Mouse (Mus musculus) CH12.LX (cell line): ENCODE results near the gene Phactr1.
"Not testable (repeated sequence)": the region's sequence is repeated elsewhere in the genome, so short reads cannot be mapped to it uniquely, and the experiment has no call there.

Experiments used
- CTCF ChIP-seq, 2 experiments: IDR thresholded peaks in 1 of 2; conservative IDR thresholded peaks in 1 of 2; 2 replicates each; pipeline ENCODE4 v1.5.1; 2011 to 2012; ENCODE audit warnings: low read depth in 2 of 2, low read length in 2 of 2, improper control_type of control experiment in 1 of 2, inconsistent platforms in 1 of 2, mild to moderate bottlenecking in 1 of 2, moderate library complexity in 1 of 2
- HCFC1 ChIP-seq: IDR thresholded peaks from 2 replicates; pipeline ENCODE4 v1.6.1; 2012; ENCODE audit warnings: low read depth, mild to moderate bottlenecking, inconsistent platforms, low read length, improper control_type of control experiment
- JUN ChIP-seq: IDR thresholded peaks from 2 replicates; pipeline ENCODE4 v1.6.1; 2011; ENCODE audit warnings: low read depth, mild to moderate bottlenecking, low read length, improper control_type of control experiment, moderate library complexity; ENCODE audit not compliant: insufficient read depth
- KAT2A ChIP-seq: IDR thresholded peaks from 2 replicates; pipeline ENCODE4 v1.6.1; 2012; ENCODE audit warnings: low read length, improper control_type of control experiment, inconsistent platforms; ENCODE audit not compliant: insufficient replicate concordance
- MAX ChIP-seq: IDR thresholded peaks from 2 replicates; pipeline ENCODE4 v1.6.1; 2011; ENCODE audit warnings: low read length, improper control_type of control experiment
- POLR2A ChIP-seq: IDR thresholded peaks from 2 replicates; pipeline ENCODE4 v1.6.1; 2011; ENCODE audit warnings: low read depth, mild to moderate bottlenecking, improper control_type of control experiment, low read length
- RCOR1 ChIP-seq: conservative IDR thresholded peaks from 2 replicates; pipeline ENCODE4 v1.6.1; 2012; ENCODE audit warnings: low read depth, mild to moderate bottlenecking, inconsistent platforms, low read length, improper control_type of control experiment
- TCF12 ChIP-seq: IDR thresholded peaks from 2 replicates; pipeline ENCODE4 v1.6.1; 2014; ENCODE audit warnings: low read depth, mild to moderate bottlenecking, inconsistent platforms, low read length, improper control_type of control experiment
- USF1 ChIP-seq: IDR thresholded peaks from 2 replicates; pipeline ENCODE4 v1.6.1; 2014; ENCODE audit warnings: low read depth, mild to moderate bottlenecking, inconsistent platforms, low read length, improper control_type of control experiment

DNA sequence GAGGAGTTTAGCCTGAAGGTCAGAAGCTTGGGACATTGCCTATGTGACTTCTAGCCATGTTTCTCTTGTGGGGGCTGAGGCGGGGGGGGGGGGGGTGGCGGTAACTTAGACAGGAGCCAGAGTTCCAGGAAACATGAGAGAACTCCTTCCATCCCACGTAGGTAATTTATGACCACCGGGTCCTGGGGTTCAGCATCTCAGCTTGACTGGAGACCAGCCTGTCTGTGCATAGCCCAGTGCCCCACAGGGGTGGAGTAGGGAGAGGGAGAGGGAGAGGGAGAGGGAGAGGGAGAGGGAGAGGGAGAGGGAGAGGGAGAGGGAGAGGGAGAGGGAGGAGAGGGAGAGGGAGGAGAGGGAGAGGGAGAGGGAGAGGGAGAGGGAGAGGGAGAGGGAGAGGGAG lies 264.8 kb downstream of the Phactr1 start:
- not testable (repeated sequence) for TF ChIP-seq MAX; TCF12; KAT2A; USF1; HCFC1; JUN; RCOR1; POLR2A; CTCF (conservative IDR thresholded peaks at IDR 0.05 in 1 of 2, IDR thresholded peaks at IDR 0.05 in 1 of 2; ENCODE audit: low read depth in 2 of 2, low read length in 2 of 2)
